Mouse (Mus musculus) liver, embryonic 15.5 days (tissue): Measurements from ENCODE around the gene Mycl. TPM values are rescaled to one million over a fixed set of nuclear protein-coding genes. Genes with fewer than 3 reads are reported as not detected.

ENCODE experiments used
- ATAC-seq: fragments of 200-750 bp; cut with Nextera tagmentation; 2 replicates; pipeline ENCODE4 v1.8.0; 2017; ENCODE audit warnings: moderate number of reproducible peaks, mild to moderate bottlenecking, moderate library complexity; ENCODE audit not compliant: insufficient read depth
- H3K27ac ChIP-seq: fragments of 300-500 bp; sonication (generic); replicated peaks from 2 replicates; pipeline ENCODE4 v1.5.1; 2015; ENCODE audit warnings: mild to moderate bottlenecking, inconsistent platforms
- H3K27me3 ChIP-seq: fragments of 300-500 bp; sonication (generic); 2 replicates; pipeline ENCODE4 v1.6.1; 2015; ENCODE audit warnings: mild to moderate bottlenecking, inconsistent platforms
- H3K36me3 ChIP-seq: fragments of 300-500 bp; sonication (generic); replicated peaks from 2 replicates; pipeline ENCODE4 v1.6.1; 2015; ENCODE audit warnings: moderate library complexity, mild to moderate bottlenecking, inconsistent platforms
- H3K4me1 ChIP-seq: fragments of 300-500 bp; sonication (generic); replicated peaks from 2 replicates; pipeline ENCODE4 v1.6.1; 2015; ENCODE audit warnings: inconsistent platforms
- H3K4me2 ChIP-seq: fragments of 300-500 bp; sonication (generic); 2 replicates; pipeline ENCODE4 v1.6.1; 2015; ENCODE audit warnings: moderate library complexity, mild to moderate bottlenecking, inconsistent platforms
- H3K4me3 ChIP-seq: fragments of 300-500 bp; sonication (generic); replicated peaks from 2 replicates; pipeline ENCODE4 v1.5.1; 2015; ENCODE audit warnings: mild to moderate bottlenecking, inconsistent platforms
- H3K9ac ChIP-seq: fragments of 300-500 bp; sonication (generic); 2 replicates; pipeline ENCODE4 v1.6.1; 2015; ENCODE audit warnings: moderate library complexity, mild to moderate bottlenecking, inconsistent platforms
- H3K9me3 ChIP-seq: fragments of 300-500 bp; sonication (generic); replicated peaks from 2 replicates; pipeline ENCODE4 v1.6.1; 2016; ENCODE audit warnings: inconsistent platforms
- WGBS: fragments of 180-500 bp; shearing (Covaris S2); methylation state at CpG from one replicate; pipeline ENCODE4 v1.1.7; 2015; ENCODE audit warnings: mixed read lengths; ENCODE audit not compliant: insufficient replicate concordance; 5-methylcytosine and 5-hydroxymethylcytosine counted together
- polyA plus RNA-seq: library from polyadenylated mRNA; unstranded; fragments of >200 nt; fragmentation: Nextera tagmentation; extraction: Ambion mirVana; gene quantifications from 2 replicates; pipeline ENCODE4 v1.2.1, GENCODE M21; 2015

The Mycl gene
- polyA plus RNA-seq, 1 experiment from 2014 or later, result 0.89 TPM

- Histone ChIP-seq H3K4me1 (peaks cover 9% of the 10 kb centered on the region; the same call in 1 of the 2 replicates), H3K27ac (no peak overlapping the region), H3K36me3 (no peaks in the 10 kb centered on the region), H3K4me3 (no peak overlapping the region; the same call in 1 of the 2 replicates), H3K27me3 (peaks cover 64% of the 10 kb centered on the region), H3K9me3 (no peaks in the 10 kb centered on the region), H3K9ac (no peak overlapping the region), H3K4me2 (peak overlapping the region; percentile 70)
- ATAC-seq, result no peak
- WGBS, result 31% methylated on average over 6 of the region's 6 CpGs
Measured at GRCm38 (mm10) chr4:122961589-122961988, 33.9 kb upstream of the Mycl start.

GRCm38 (mm10) chr4:122962751-122963150, 32.7 kb upstream of the Mycl start:
- peaks cover 62% of the 10 kb centered on the region for H3K27me3 ChIP-seq
- ATAC-seq, result no peak
- H3K36me3 ChIP-seq, result no peaks in the 10 kb centered on the region
- H3K4me3 ChIP-seq, result no peak overlapping the region
- peaks cover 9% of the 10 kb centered on the region; the same call in 1 of the 2 replicates for H3K4me1 ChIP-seq
- no peaks in the 10 kb centered on the region for H3K9me3 ChIP-seq
- no peak overlapping the region for H3K27ac ChIP-seq
- 43% methylated on average over 8 of the region's 8 CpGs for WGBS
- H3K4me2 ChIP-seq, result no peak overlapping the region
- H3K9ac ChIP-seq, result no peak overlapping the region

- Histone ChIP-seq H3K4me2 (no peak overlapping the region), H3K27me3 (peaks cover 11% of the 10 kb centered on the region), H3K9me3 (no peaks in the 10 kb centered on the region), H3K27ac (no peak overlapping the region), H3K4me3 (no peak overlapping the region), H3K36me3 (no peaks in the 10 kb centered on the region), H3K4me1 (no peaks in the 10 kb centered on the region), H3K9ac (no peak overlapping the region)
- 54% methylated on average over 4 of the region's 4 CpGs for WGBS
- ATAC-seq, result no peak
Measured at GRCm38 (mm10) chr4:122968106-122968505, 27.3 kb upstream of the Mycl start.

- no peak overlapping the region for H3K9ac ChIP-seq
- H3K4me1 ChIP-seq, result no peaks in the 10 kb centered on the region
- ATAC-seq, result no peak
- H3K9me3 ChIP-seq, result no peaks in the 10 kb centered on the region
- H3K4me2 ChIP-seq, result no peak overlapping the region
- WGBS, result 59% methylated on average over 4 of the region's 4 CpGs
- H3K27ac ChIP-seq, result no peak overlapping the region
- H3K27me3 ChIP-seq, result no peaks in the 10 kb centered on the region; the same call in 1 of the 2 replicates
- H3K36me3 ChIP-seq, result no peaks in the 10 kb centered on the region
- H3K4me3 ChIP-seq, result no peak overlapping the region
Measured at GRCm38 (mm10) chr4:122971191-122971590, 24.3 kb upstream of the Mycl start.

- Histone ChIP-seq H3K9me3 (no peaks in the 10 kb centered on the region), H3K4me3 (no peak overlapping the region), H3K27me3 (no peaks in the 10 kb centered on the region; the same call in 1 of the 2 replicates), H3K9ac (no peak overlapping the region), H3K4me2 (no peak overlapping the region), H3K4me1 (no peaks in the 10 kb centered on the region), H3K36me3 (no peaks in the 10 kb centered on the region), H3K27ac (no peak overlapping the region)
- no peak for ATAC-seq
- 49% methylated on average over 4 of the region's 4 CpGs for WGBS
Measured at GRCm38 (mm10) chr4:122971646-122972045, 23.8 kb upstream of the Mycl start.

- no peak for ATAC-seq
- 63% methylated on average over 8 of the region's 8 CpGs for WGBS
- Histone ChIP-seq H3K4me1 (no peaks in the 10 kb centered on the region), H3K9me3 (no peaks in the 10 kb centered on the region), H3K4me3 (no peak overlapping the region), H3K36me3 (no peaks in the 10 kb centered on the region), H3K27ac (no peak overlapping the region), H3K27me3 (no peaks in the 10 kb centered on the region; the same call in 1 of the 2 replicates), H3K9ac (no peak overlapping the region), H3K4me2 (no peak overlapping the region)
Measured at GRCm38 (mm10) chr4:122972056-122972455, 23.4 kb upstream of the Mycl start.

- ATAC-seq, result no peak
- Histone ChIP-seq H3K36me3 (no peaks in the 10 kb centered on the region), H3K9me3 (no peaks in the 10 kb centered on the region), H3K27ac (no peak overlapping the region), H3K9ac (no peak overlapping the region), H3K4me3 (no peak overlapping the region), H3K4me2 (no peak overlapping the region), H3K27me3 (peaks cover 7% of the 10 kb centered on the region), H3K4me1 (no peaks in the 10 kb centered on the region)
- WGBS, result 52% methylated on average over 5 of the region's 5 CpGs
Measured at GRCm38 (mm10) chr4:122974976-122975520, 20.4 kb upstream of the Mycl start.

- Histone ChIP-seq H3K9me3 (no peaks in the 10 kb centered on the region), H3K4me2 (no peak overlapping the region), H3K4me1 (no peaks in the 10 kb centered on the region), H3K4me3 (no peak overlapping the region), H3K27me3 (peaks cover 20% of the 10 kb centered on the region), H3K9ac (no peak overlapping the region), H3K36me3 (no peaks in the 10 kb centered on the region), H3K27ac (no peak overlapping the region)
- WGBS, result 57% methylated on average over 4 of the region's 4 CpGs
- no peak for ATAC-seq
Measured at GRCm38 (mm10) chr4:122976885-122977284, 18.6 kb upstream of the Mycl start.

- H3K9me3 ChIP-seq, result no peaks in the 10 kb centered on the region
- ATAC-seq, result no peak
- H3K4me2 ChIP-seq, result no peak overlapping the region
- no peak overlapping the region for H3K27ac ChIP-seq
- H3K4me1 ChIP-seq, result no peaks in the 10 kb centered on the region
- H3K4me3 ChIP-seq, result no peak overlapping the region
- H3K36me3 ChIP-seq, result no peaks in the 10 kb centered on the region
- no peak overlapping the region for H3K9ac ChIP-seq
- 60% methylated on average over 2 of the region's 2 CpGs for WGBS
- peaks cover 39% of the 10 kb centered on the region for H3K27me3 ChIP-seq
Measured at GRCm38 (mm10) chr4:122978850-122979249, 16.6 kb upstream of the Mycl start.

GRCm38 (mm10) chr4:122979826-122980225, 15.6 kb upstream of the Mycl start:
- Histone ChIP-seq H3K4me2 (no peak overlapping the region), H3K9ac (no peak overlapping the region), H3K27ac (no peak overlapping the region), H3K36me3 (no peaks in the 10 kb centered on the region), H3K27me3 (peaks cover 47% of the 10 kb centered on the region), H3K4me3 (no peak overlapping the region), H3K4me1 (no peaks in the 10 kb centered on the region), H3K9me3 (no peaks in the 10 kb centered on the region)
- ATAC-seq, result no peak
- 46% methylated on average over 3 of the region's 3 CpGs for WGBS

GRCm38 (mm10) chr4:122980684-122981083, 14.8 kb upstream of the Mycl start:
- Histone ChIP-seq H3K4me2 (no peak overlapping the region), H3K9me3 (no peaks in the 10 kb centered on the region), H3K27me3 (peaks cover 51% of the 10 kb centered on the region), H3K9ac (no peak overlapping the region), H3K36me3 (no peaks in the 10 kb centered on the region), H3K4me1 (no peaks in the 10 kb centered on the region), H3K27ac (no peak overlapping the region), H3K4me3 (no peak overlapping the region)
- 41% methylated on average over 2 of the region's 2 CpGs for WGBS
- ATAC-seq, result no peak

- ATAC-seq, result no peak
- no peak overlapping the region for H3K27ac ChIP-seq
- no peak overlapping the region for H3K9ac ChIP-seq
- 34% methylated on average over 7 of the region's 7 CpGs for WGBS
- no peak overlapping the region for H3K4me3 ChIP-seq
- H3K4me2 ChIP-seq, result no peak overlapping the region
- H3K4me1 ChIP-seq, result no peaks in the 10 kb centered on the region
- peaks cover 51% of the 10 kb centered on the region for H3K27me3 ChIP-seq
- H3K9me3 ChIP-seq, result no peaks in the 10 kb centered on the region
- no peaks in the 10 kb centered on the region for H3K36me3 ChIP-seq
Measured at GRCm38 (mm10) chr4:122981238-122981637, 14.2 kb upstream of the Mycl start.
